ENCODE assay signal across 13 mouse cellular contexts in genomic region chr5:89135776-89136175, GRCm38 (mm10).
DNase-seq lines count a peak whose midpoint lies in the region; ATAC-seq lines count a peak whose summit lies in the region.
"Had no signal": no experiment of that assay in that cellular context is flagged by ENCODE, and none has a peak within 500 bp of the region (broad histone marks: within the 10 kb centered on the region; RNA-seq: fewer than 3 reads in every experiment).

No protein-coding gene starts in this region.

- no peak overlapping the region for H3K4me3 ChIP-seq in embryonic facial prominence, embryonic 13.5 days
- no peak overlapping the region for H3K4me3 ChIP-seq in embryonic facial prominence, embryonic 10.5 days
- H3K4me3 ChIP-seq in embryonic facial prominence, embryonic 14.5 days (ENCODE audit: low read depth, low read length) = no peak overlapping the region
- H3K4me3 ChIP-seq: heart, adult 2 months; hindbrain, embryonic 12.5 days; liver, embryonic 13.5 days had no signal

- H3K9me3 ChIP-seq in embryonic facial prominence, embryonic 13.5 days = no peaks in the 10 kb centered on the region
- no peaks in the 10 kb centered on the region for H3K9me3 ChIP-seq in embryonic facial prominence, embryonic 10.5 days
- no peaks in the 10 kb centered on the region for H3K9me3 ChIP-seq in embryonic facial prominence, embryonic 14.5 days (ENCODE audit: control insufficient read depth, low read length)
- H3K9me3 ChIP-seq: hindbrain, embryonic 12.5 days; liver, embryonic 13.5 days had no signal

- no peak for ATAC-seq in embryonic facial prominence, embryonic 13.5 days (ENCODE audit: insufficient number of reproducible peaks, insufficient read depth, low FRiP score, low TSS enrichment, low read depth)
- ATAC-seq in embryonic facial prominence, embryonic 14.5 days (ENCODE audit: low read depth) = no peak
- ATAC-seq: activated CD4-positive, CD25-positive, alpha-beta regulatory T cell, adult 4 months had no signal

- peaks cover 9% of the 10 kb centered on the region; the same call in 1 of the 2 replicates for H3K4me1 ChIP-seq in embryonic facial prominence, embryonic 13.5 days
- H3K4me1 ChIP-seq in embryonic facial prominence, embryonic 10.5 days = no peaks in the 10 kb centered on the region
- no peaks in the 10 kb centered on the region for H3K4me1 ChIP-seq in embryonic facial prominence, embryonic 14.5 days (ENCODE audit: control insufficient read depth, insufficient read depth, low read length)
- H3K4me1 ChIP-seq: hindbrain, embryonic 12.5 days; liver, embryonic 13.5 days had no signal

- peak overlapping the region; percentile 24; the same call in 1 of the 2 replicates for H3K4me2 ChIP-seq in embryonic facial prominence, embryonic 13.5 days
- no peak overlapping the region for H3K4me2 ChIP-seq in embryonic facial prominence, embryonic 14.5 days (ENCODE audit: low read depth, low read length)
- H3K4me2 ChIP-seq: hindbrain, embryonic 12.5 days; liver, embryonic 13.5 days had no signal

- H3K36me3 ChIP-seq in embryonic facial prominence, embryonic 13.5 days = no peaks in the 10 kb centered on the region
- no peaks in the 10 kb centered on the region for H3K36me3 ChIP-seq in embryonic facial prominence, embryonic 10.5 days (replicated peaks)
- no peaks in the 10 kb centered on the region for H3K36me3 ChIP-seq in embryonic facial prominence, embryonic 14.5 days (ENCODE audit: control insufficient read depth, insufficient read depth, low read length)
- H3K36me3 ChIP-seq: hindbrain, embryonic 12.5 days; liver, embryonic 13.5 days had no signal

- no peak overlapping the region for H3K9ac ChIP-seq in embryonic facial prominence, embryonic 13.5 days
- H3K9ac ChIP-seq in embryonic facial prominence, embryonic 14.5 days (ENCODE audit: low read depth, low read length) = 0 out of 2 replicates have a peak overlapping the region, but pooled peaks have one; percentile 5
- H3K9ac ChIP-seq: hindbrain, embryonic 12.5 days; liver, embryonic 13.5 days had no signal

- no peaks in the 10 kb centered on the region for H3K27me3 ChIP-seq in embryonic facial prominence, embryonic 13.5 days
- no peaks in the 10 kb centered on the region for H3K27me3 ChIP-seq in embryonic facial prominence, embryonic 10.5 days (replicated peaks; ENCODE audit: low read depth, poor library complexity, severe bottlenecking)
- no peaks in the 10 kb centered on the region for H3K27me3 ChIP-seq in embryonic facial prominence, embryonic 14.5 days (replicated peaks; ENCODE audit: control insufficient read depth, insufficient read depth, low read length)
- H3K27me3 ChIP-seq: hindbrain, embryonic 12.5 days; liver, embryonic 13.5 days had no signal

- 53% methylated on average over 11 of the region's 11 CpGs for whole genome bisulfite sequencing in embryonic facial prominence, embryonic 13.5 days
- WGBS in embryonic facial prominence, embryonic 10.5 days = 88% methylated on average over 11 of the region's 11 CpGs
- WGBS in embryonic facial prominence, embryonic 14.5 days = 60% methylated on average over 11 of the region's 11 CpGs

- intact Hi-C loops in heart, postnatal 25 days (cut with DNase I) = no loop called here

- H3K27ac ChIP-seq in embryonic facial prominence, embryonic 13.5 days = no peak overlapping the region
- no peak overlapping the region for H3K27ac ChIP-seq in embryonic facial prominence, embryonic 10.5 days (replicated peaks)
- no peak overlapping the region for H3K27ac ChIP-seq in embryonic facial prominence, embryonic 14.5 days (replicated peaks; ENCODE audit: low read depth, low read length)
- H3K27ac ChIP-seq: heart, adult 2 months; hindbrain, embryonic 12.5 days; liver, embryonic 13.5 days had no signal

- no peak for DNase-seq in embryonic facial prominence, embryonic 10.5 days (ENCODE audit: low spot score)
- peak; percentile 26 for DNase-seq in embryonic facial prominence, embryonic 14.5 days (ENCODE audit: low spot score)
- peak; percentile 51 to 56 for DNase-seq in layer of hippocampus, postnatal 36 days
- peak; percentile 63 to 77 for DNase-seq in right cerebral cortex, postnatal 10 days (ENCODE audit: low spot score in 2 of 2)
- no peak for DNase-seq in embryo, embryonic 9.5 days (ENCODE audit: extremely low spot score)
- DNase-seq in heart, postnatal 25 days (ENCODE audit: low spot score) = no peak
- no peak for DNase-seq in kidney, postnatal 4 days
- DNase-seq: heart, adult 2 months; liver, embryonic 13.5 days; thymus, postnatal 14 days had no signal

Comparison
In these comparisons a context has a peak if more than half of its experiments do, and no peak if none do; other contexts are left out.
1. DNase-seq: peak in embryonic facial prominence, embryonic 14.5 days (single experiment), layer of hippocampus, postnatal 36 days (2 of 2) and right cerebral cortex, postnatal 10 days (2 of 2); none in embryonic facial prominence, embryonic 10.5 days (single experiment), embryo, embryonic 9.5 days (single experiment), heart, postnatal 25 days (single experiment) and kidney, postnatal 4 days (0 of 2).